Mouse (Mus musculus): ENCODE measurements at regions not wholly inside any gene's neighbourhood (a gene's known extent, or its start where the extent isn't known, plus 50 kb on each side); places are given as distances from the start of the nearest gene placed in this dataset.

- dilution Hi-C loops (cut with MboI; ENCODE audit: extremely low pct_ligation_motif_present, extremely low pct_unique_long_range_greater_than_20kb, low sequenced_read_pairs): no loop called here
- no peaks in the 10 kb centered on the region for H3K27me3 ChIP-seq (replicated peaks)
- H3K9ac ChIP-seq (ENCODE audit: insufficient read depth, low read depth): no peak overlapping the region
- H3K36me3 ChIP-seq (replicated peaks in 1 of 2; ENCODE audit: control insufficient read depth in 1 of 2, insufficient read depth in 1 of 2, low read length in 1 of 2): no peaks in the 10 kb centered on the region
- in situ Hi-C loops (cut with MboI; ENCODE audit: low pct_ligation_motif_present, low pct_unique_long_range_greater_than_20kb, low sequenced_read_pairs): no loop called here
- no peak overlapping the region for H3K4me3 ChIP-seq (replicated peaks in 1 of 3; ENCODE audit: low read depth in 2 of 3, low read length in 2 of 3, poor library complexity in 1 of 3)
- H3K4me1 ChIP-seq (ENCODE audit: control insufficient read depth in 1 of 2, insufficient read depth in 2 of 2): no peaks in the 10 kb centered on the region
- TF ChIP-seq IRF4 (IDR thresholded peaks at IDR 0.05; ENCODE audit: low read depth, low read length) (no peak), JUN (IDR thresholded peaks at IDR 0.05; ENCODE audit: insufficient read depth, low read depth, low read length) (no peak), MXI1 (IDR thresholded peaks at IDR 0.05; ENCODE audit: low read depth, low read length) (no peak), ZNF384 (IDR thresholded peaks at IDR 0.05; ENCODE audit: low read depth, low read length) (no peak), SIN3A (IDR thresholded peaks at IDR 0.05; ENCODE audit: low read length) (no peak), UBTF (IDR thresholded peaks at IDR 0.05; ENCODE audit: low read depth, low read length) (no peak), CHD1 (IDR thresholded peaks at IDR 0.05; ENCODE audit: low read depth, low read length) (no peak)
- DNase-seq (ENCODE audit: extremely low read depth): no peak
- H3K9me3 ChIP-seq (replicated peaks; ENCODE audit: low read length): no peaks in the 10 kb centered on the region
- H3K4me2 ChIP-seq (ENCODE audit: insufficient read depth, low read depth, poor library complexity, severe bottlenecking): no peak overlapping the region
- H3K79me2 ChIP-seq (replicated peaks; ENCODE audit: control insufficient read depth, extremely low read depth, insufficient read depth, poor library complexity, severe bottlenecking): no peaks in the 10 kb centered on the region
- H3K27ac ChIP-seq (ENCODE audit: insufficient read depth, low read depth): no peak overlapping the region
Measured at GRCm38 (mm10) chr15:25018937-25019336, 394.6 kb downstream of the Basp1 start.

GRCm38 (mm10) chr15:25007720-25008119 lies 405.8 kb downstream of the Basp1 start:
- H3K4me1 ChIP-seq (ENCODE audit: control insufficient read depth in 1 of 2, insufficient read depth in 2 of 2): no peaks in the 10 kb centered on the region
- no peaks in the 10 kb centered on the region for H3K79me2 ChIP-seq (replicated peaks; ENCODE audit: control insufficient read depth, extremely low read depth, insufficient read depth, poor library complexity, severe bottlenecking)
- no peak overlapping the region for H3K4me2 ChIP-seq (ENCODE audit: insufficient read depth, low read depth, poor library complexity, severe bottlenecking)
- no peak for TF ChIP-seq JUND (conservative IDR thresholded peaks at IDR 0.05; ENCODE audit: low read depth, low read length)
- TF ChIP-seq ETS1 (conservative IDR thresholded peaks at IDR 0.05; ENCODE audit: low read depth, low read length): no peak
- TF ChIP-seq EP300 (IDR thresholded peaks at IDR 0.05; ENCODE audit: low read length): no peak
- TF ChIP-seq ZC3H11A (IDR thresholded peaks at IDR 0.05; ENCODE audit: low read depth, low read length): no peak
- TF ChIP-seq MAZ (IDR thresholded peaks at IDR 0.05; ENCODE audit: low read depth, low read length): no peak
- no peak for TF ChIP-seq POLR2AphosphoS2 (IDR thresholded peaks at IDR 0.05; ENCODE audit: low read depth, low read length)
- no peak for TF ChIP-seq PAX5 (IDR thresholded peaks at IDR 0.05; ENCODE audit: low read length)
- H3K4me3 ChIP-seq (replicated peaks in 1 of 3; ENCODE audit: low read depth in 2 of 3, low read length in 2 of 3, poor library complexity in 1 of 3): no peak overlapping the region
- dilution Hi-C loops (cut with MboI; ENCODE audit: extremely low pct_ligation_motif_present, extremely low pct_unique_long_range_greater_than_20kb, low sequenced_read_pairs): no loop called here
- H3K27ac ChIP-seq (ENCODE audit: insufficient read depth, low read depth): no peak overlapping the region
- no peak for DNase-seq (ENCODE audit: extremely low read depth)
- in situ Hi-C loops (cut with MboI; ENCODE audit: low pct_ligation_motif_present, low pct_unique_long_range_greater_than_20kb, low sequenced_read_pairs): no loop called here
- no peaks in the 10 kb centered on the region for H3K36me3 ChIP-seq (replicated peaks in 1 of 2; ENCODE audit: control insufficient read depth in 1 of 2, insufficient read depth in 1 of 2, low read length in 1 of 2)
- H3K9ac ChIP-seq (ENCODE audit: insufficient read depth, low read depth): no peak overlapping the region
- H3K27me3 ChIP-seq (replicated peaks): no peaks in the 10 kb centered on the region
- H3K9me3 ChIP-seq (replicated peaks; ENCODE audit: low read length): no peaks in the 10 kb centered on the region

- Histone ChIP-seq H3K27ac (ENCODE audit: insufficient read depth, low read depth) (no peak overlapping the region), H3K4me3 (replicated peaks in 1 of 3; ENCODE audit: low read depth in 2 of 3, low read length in 2 of 3, poor library complexity in 1 of 3) (no peak overlapping the region), H3K27me3 (replicated peaks) (no peaks in the 10 kb centered on the region), H3K36me3 (replicated peaks in 1 of 2; ENCODE audit: control insufficient read depth in 1 of 2, insufficient read depth in 1 of 2, low read length in 1 of 2) (no peaks in the 10 kb centered on the region), H3K4me2 (ENCODE audit: insufficient read depth, low read depth, poor library complexity, severe bottlenecking) (no peak overlapping the region), H3K4me1 (ENCODE audit: control insufficient read depth in 1 of 2, insufficient read depth in 2 of 2) (no peaks in the 10 kb centered on the region), H3K9ac (ENCODE audit: insufficient read depth, low read depth) (no peak overlapping the region), H3K9me3 (replicated peaks; ENCODE audit: low read length) (no peaks in the 10 kb centered on the region), H3K79me2 (replicated peaks; ENCODE audit: control insufficient read depth, extremely low read depth, insufficient read depth, poor library complexity, severe bottlenecking) (no peaks in the 10 kb centered on the region)
- TF ChIP-seq MAX (IDR thresholded peaks at IDR 0.05; ENCODE audit: low read length): no peak
- no peak for TF ChIP-seq IRF4 (IDR thresholded peaks at IDR 0.05; ENCODE audit: low read depth, low read length)
- TF ChIP-seq MAFK (IDR thresholded peaks at IDR 0.05; ENCODE audit: insufficient replicate concordance, low read length): no peak
- TF ChIP-seq HCFC1 (IDR thresholded peaks at IDR 0.05; ENCODE audit: low read depth, low read length): no peak
- no peak for TF ChIP-seq RAD21 (IDR thresholded peaks at IDR 0.05; ENCODE audit: low read depth, low read length)
- no peak for TF ChIP-seq BHLHE40 (IDR thresholded peaks at IDR 0.05; ENCODE audit: low read depth, low read length)
- no peak for TF ChIP-seq USF2 (conservative IDR thresholded peaks at IDR 0.05; ENCODE audit: low read depth, low read length)
- no peak for TF ChIP-seq GABPA (IDR thresholded peaks at IDR 0.05; ENCODE audit: insufficient replicate concordance, low read depth, low read length)
- no peak for TF ChIP-seq CHD2 (IDR thresholded peaks at IDR 0.05; ENCODE audit: low read length)
- no peak for TF ChIP-seq SMC3 (IDR thresholded peaks at IDR 0.05; ENCODE audit: low read depth, low read length)
- no peak for TF ChIP-seq POLR2A (IDR thresholded peaks at IDR 0.05; ENCODE audit: low read depth, low read length)
- no peak for TF ChIP-seq UBTF (IDR thresholded peaks at IDR 0.05; ENCODE audit: low read depth, low read length)
- TF ChIP-seq ZNF384 (IDR thresholded peaks at IDR 0.05; ENCODE audit: low read depth, low read length): no peak
- in situ Hi-C loops (cut with MboI; ENCODE audit: low pct_ligation_motif_present, low pct_unique_long_range_greater_than_20kb, low sequenced_read_pairs) (no loop called here), dilution Hi-C loops (cut with MboI; ENCODE audit: extremely low pct_ligation_motif_present, extremely low pct_unique_long_range_greater_than_20kb, low sequenced_read_pairs) (no loop called here)
- no peak for DNase-seq (ENCODE audit: extremely low read depth)
Measured at GRCm38 (mm10) chr15:25000171-25000570, 413.4 kb downstream of the Basp1 start.

Data from CH12.LX (cell line).